Mouse (Mus musculus) frontal cortex, postnatal 36 days (tissue): ENCODE measurements around the gene Mmp23.
A peak's percentile ranks its signal among the peaks of the same experiment; 100 is the strongest.
"Not testable (repeated sequence)": the region's sequence is repeated elsewhere in the genome, so short reads cannot be mapped to it uniquely, and the experiment has no call there.

Experiments used
- DNase-seq, 2 experiments: peaks; one replicate each; pipeline ENCODE4 v3.0.0; 2022; ENCODE audit warnings: low spot score in 2 of 2

Mmp23 gene

DNA sequence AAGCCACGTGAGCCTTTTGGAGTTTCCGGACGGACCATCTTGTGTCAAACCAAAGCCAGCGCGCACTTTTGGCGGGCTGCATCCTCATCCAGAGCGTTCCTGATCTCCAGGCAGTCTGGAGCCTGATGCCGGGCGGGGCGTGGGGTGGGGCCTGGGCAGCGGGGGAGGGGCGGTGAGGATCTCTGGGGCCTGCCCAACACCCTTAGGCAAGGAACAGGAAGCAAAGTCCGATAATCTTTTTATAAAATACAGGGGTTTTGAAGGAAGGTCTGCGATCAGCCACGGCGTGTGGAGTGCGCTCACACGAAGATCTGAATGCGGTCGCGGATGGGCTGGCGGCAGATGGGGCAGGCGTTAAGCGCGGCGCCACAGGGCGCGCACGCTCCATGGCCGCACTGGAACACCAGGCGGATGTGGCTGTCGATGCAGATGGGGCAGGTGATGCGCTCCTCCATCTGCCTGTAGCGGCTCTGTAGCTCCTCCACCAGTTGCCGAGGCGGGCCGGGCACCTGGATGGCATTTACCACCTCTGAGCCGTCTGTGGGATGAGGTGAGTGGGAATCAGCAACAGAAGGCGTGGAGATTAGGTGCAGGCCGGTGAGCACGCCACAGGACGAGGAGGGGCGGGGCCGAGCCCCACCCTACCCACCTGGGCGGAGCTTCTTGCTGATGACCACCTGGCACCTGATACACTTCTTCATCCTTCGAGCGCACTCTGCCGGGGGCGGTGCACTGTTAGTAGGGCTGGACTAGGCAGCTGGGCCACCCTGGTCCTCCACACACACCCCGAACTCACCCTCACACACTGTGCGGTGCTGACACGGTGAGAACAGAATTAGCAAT, 1.5 kb upstream of the Mmp23 start:
- DNase-seq: no peak

DNA sequence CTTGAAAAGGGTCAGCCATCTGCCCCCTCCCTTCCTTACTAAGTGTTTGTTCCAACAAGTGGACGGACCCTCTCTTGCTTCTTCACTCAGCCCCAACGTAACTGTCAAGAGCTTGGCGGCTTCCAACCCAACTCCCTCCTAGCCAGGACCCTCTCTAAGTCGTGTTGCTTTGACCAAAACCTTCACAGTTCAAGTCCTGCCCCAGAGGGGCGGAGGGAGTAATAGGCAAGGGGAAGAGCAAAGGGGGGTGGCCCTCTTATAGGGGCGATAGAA, 935 bp upstream of the Mmp23 start:
- DNase-seq: no peak

DNA sequence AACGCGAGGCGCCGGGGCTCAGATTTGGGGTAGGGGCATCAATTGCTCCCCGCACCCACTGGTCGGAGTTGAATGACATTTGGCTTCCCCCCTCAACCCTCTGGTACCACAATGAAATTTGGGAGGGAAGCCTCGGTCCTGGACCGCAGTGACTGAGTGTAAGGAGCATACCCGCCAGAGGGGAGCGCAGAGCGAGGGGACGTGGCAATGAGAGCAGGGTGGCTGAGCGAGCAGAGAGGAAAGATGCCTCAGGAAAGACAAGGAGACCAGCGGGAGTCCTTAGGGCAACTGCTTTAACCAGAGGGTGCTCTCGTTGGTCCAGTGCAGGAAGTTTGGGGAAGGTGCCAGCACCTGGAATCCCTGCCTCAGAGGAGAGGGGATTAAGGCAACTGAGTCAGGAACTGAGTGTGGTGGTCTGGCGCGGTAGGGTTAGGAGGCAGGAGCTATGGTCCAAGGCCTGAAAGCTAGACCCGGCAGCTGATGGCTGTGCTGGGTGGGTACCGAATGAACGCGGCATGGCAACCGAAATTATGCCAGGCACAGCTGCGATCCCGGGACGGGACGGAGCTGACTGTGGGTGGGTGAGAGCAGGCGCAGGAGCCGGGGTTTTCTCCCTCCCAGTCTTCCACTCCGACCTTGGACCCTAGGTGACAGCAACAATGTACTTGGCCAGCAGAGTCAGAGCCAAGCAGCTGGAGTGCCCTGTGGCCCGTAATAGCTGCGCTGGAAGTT, 433 bp upstream of the Mmp23 start:
- DNase-seq: peak in 1 of 2 experiments; percentile 31

DNA sequence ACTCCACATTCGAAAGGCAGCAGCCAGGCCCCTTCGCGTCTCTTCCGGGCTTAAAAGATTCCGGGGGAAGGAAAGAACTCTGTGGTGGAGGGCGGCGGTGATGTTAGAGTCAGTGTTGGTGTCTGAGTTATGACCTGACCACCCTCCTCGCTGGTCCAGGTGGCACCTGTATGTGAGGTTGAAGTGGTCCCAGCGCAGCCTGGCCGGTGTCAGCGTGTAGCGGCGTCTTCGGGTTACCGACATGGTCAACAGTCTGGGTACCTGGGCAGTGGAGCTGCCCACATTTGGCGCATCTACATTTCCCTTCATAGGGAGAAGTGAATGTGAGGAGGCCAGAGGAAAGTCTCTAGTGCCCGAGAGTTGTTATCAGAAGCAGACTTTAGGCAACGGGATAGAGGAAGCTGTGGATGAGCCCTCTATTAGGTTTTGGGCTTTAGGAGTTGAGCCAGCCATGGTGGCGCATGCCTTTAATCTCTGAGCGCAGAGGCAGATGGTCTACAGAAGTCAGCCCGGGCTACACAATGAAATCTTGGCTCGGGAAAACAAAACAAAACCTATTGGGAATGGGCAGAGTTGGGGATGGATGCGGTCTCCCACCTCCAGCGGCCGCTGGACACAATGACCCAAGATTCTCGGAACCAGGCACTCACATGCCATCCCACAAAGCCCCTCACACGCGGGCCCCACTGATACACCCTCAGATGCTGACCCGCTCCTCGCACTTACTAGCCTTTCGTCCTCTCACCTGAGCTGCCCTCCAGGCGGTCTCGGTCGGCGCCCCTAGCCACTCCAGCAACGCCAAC, 700 bp downstream of the Mmp23 start:
- DNase-seq: no peak

DNA sequence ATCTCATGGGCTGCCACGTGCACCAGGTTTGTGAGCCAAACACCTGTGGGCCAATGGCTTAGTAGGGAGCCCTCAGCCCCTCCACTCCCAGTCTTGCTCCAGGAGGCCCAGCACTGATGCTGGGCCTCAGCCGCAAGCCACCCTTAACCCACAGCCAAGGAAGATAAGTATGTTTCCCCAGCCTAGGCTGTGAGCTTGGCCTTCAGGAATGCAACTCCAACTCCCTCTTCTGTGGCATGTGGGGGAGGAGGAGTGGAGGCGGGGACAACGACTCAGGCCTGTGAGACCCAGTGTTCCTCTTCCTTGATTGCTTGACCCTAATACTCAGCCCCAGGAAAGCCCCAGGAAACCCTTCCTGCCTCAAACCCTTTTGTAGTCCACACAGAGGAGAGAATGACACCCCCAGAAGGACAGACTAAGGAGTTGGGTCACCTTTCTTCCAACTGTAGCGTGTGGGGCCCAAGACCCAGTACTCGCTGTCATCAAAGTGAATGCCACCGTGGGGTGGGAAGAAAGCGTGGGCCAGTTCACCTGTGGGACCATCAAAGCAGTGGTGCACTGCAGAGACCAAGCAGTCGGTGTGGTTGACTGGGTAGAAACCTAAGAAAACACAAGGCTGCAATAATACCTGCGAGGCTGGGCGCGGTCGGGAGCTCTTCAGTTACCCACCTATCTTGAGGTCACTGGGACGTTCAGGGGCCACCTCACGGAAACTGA, 1.5 kb downstream of the Mmp23 start:
- DNase-seq: no peak

DNA sequence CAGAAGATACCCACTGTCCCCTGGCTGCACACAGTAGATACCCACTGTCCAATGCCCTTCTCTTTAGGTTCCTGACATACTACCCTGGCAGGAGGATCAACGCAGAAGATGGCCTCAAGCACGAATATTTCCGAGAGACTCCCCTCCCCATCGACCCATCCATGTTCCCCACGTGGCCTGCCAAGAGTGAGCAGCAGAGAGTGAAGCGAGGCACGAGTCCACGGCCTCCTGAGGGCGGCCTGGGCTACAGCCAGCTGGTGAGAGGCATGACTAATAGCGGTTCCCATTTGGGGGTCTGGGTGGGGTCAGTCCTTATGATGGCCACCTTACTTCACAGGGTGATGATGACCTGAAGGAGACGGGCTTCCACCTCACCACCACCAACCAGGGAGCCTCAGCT, 3.8 kb downstream of the Mmp23 start:
- no peak for DNase-seq

DNA sequence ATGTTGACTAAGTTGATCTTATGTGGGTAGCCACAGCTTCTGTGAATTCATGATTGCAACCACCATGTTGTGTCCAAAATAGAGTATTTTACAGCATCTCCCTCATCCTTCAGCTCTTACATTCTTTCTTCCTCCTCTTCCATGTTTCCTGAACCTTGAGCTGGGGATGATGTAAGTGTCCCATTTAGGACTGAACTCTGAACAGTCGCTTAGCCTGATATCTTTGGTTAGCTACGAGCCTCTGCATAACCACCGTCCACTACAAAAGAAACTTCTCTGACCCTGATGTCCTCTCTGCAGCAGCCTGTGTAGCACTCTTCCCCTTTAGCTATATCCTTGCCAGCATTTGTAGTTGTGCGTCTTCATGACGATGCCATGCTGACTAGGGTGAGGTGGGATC, 7.5 kb downstream of the Mmp23 start:
- no peak for DNase-seq

DNA sequence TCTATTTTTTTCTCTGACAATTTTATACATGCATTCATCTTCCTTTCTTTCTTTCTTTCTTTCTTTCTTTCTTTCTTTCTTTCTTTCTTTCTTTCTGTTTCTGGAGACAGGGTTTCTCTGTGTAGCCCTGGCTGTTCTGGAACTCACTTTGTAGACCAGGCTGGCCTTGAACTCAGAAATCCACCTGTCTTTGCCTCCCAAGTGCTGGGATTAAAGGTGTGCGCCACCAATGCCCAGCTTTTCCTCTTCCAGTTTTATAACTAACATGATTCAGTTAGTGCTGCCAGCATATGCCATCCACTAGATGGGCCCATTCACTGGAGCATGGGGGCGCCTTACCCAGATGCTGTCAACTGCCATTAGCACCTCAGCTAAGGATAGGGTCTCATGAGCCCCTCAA, 7.9 kb downstream of the Mmp23 start, which contains the start of gene Gm10563:
Gene Gm10563 (minus strand): TSS at position 101 of the 400 bp plus-strand sequence.
- DNase-seq: not testable (repeated sequence)

DNA sequence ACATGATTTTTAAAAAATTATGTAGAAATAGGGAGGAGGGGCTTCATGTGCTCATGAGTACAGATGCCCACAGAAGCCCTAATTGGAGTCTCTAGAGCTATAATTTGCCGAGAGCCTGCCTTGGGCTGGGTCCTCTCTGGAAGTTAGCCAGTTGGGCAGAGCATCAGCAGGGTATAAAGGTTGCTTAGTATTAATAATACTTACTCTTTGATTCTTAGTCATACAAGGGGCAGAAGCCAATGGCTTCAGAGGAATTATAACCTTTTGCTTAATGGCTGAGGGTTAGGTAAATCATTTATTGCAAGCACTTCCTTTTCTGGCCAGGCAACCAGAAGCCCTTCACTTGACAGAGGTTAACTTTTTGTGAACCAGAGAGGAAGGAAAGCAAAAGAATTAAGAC, 9.7 kb downstream of the Mmp23 start:
- DNase-seq: no peak

DNA sequence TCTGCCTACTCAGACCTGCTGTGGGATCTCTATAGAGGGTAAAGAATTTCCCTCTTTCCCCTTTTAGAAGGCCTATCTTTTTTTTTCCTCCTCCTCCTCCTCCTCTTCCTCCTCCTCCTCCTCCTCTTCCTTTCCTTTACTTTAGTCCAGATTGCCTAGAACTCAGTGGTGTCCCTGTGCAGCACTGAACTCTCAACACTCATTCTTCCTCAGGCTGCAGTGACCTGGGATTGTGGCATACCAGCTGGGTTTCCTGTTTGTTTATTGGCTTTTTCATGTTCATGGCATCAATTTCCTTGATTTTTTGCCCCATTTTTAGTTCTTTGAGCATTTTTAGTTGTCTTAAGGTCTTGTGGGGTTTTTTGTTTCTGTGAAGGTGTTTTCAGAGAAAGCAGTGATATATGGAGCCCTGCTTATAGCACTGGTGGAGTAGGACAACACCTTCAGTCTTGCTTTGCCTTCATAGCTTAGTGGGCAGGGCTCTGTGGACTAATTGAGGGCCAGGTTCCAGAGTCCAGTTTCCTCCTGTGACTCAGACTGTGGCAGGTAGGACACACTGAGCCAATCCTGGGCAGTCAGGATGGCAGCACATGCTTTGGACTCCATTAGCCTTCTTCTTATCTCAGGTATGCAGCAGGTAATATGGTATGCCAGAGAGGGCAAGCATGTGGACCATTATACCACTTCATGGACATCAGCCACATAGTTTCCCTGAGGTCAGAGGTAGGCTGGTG, 17.3 kb downstream of the Mmp23 start:
- DNase-seq: no peak

DNA sequence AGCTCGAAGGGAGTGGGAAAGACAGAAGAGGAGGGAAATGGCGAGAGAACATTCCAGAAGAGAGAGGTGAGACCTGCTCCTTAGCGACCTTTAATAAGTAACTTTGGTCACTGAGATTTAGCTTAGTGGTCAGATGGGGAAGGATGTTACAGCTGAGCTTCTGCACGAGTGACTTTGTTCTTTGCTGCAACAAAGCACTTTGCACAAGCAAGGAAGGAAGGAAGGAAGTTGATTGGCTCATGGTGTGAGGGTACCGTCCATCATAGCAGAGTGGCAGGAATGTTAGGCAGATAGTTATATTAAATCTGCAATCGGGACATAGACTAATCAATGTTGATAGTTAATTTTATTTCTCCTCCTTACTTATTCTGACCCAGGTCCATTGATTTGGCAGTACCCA, 22.9 kb downstream of the Mmp23 start:
- no peak for DNase-seq

DNA sequence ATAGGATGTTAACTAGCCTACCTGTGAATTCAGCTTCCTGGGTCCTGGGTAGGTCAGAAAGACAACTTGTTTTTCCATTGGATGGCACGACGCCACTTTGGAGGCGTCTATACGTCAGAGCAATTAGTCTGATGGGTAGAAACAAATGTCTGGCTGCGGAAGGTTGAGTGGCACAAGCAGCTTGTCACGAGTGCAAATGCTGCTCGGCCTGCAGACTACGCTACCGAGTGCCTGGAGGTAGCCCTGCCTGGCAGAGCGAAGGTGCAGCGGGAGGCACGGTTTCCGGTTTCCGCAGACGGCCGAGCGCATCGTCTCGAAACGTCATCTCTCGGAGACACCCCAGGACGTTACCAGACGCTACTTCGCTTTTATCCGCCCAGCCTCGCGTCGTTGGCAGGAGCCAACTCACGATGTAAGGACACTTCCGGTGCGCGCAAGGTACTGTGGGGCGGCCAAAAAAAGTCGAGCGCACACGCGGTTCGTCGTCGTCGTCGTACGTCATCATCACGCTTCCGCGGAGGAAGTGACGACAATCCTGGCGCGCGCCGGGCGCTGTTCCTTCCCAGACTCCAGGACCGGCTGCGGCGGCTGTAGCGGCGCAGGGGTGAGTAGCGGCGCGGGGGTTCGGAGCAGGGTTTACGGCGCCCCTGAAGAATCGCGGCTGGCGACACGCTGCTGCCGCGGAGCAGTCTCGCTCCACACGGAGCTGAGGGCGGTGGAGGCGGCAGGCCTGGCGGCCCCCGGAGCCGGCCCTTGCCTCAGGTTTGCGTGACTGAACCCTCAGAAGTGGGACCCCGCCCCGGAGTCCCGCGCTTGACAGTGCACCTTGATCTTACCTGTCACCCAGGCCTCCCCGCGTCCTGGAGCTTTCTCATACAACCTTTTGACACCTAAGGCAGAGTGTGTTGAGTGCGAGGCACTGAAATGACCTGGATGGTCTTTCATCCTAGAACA, 28.6 kb downstream of the Mmp23 start, which contains the start of gene Cdk11b:
Gene Cdk11b (plus strand): TSS at position 517 of the 954 bp plus-strand sequence.
- DNase-seq: peak; percentile 95 to 98

DNA sequence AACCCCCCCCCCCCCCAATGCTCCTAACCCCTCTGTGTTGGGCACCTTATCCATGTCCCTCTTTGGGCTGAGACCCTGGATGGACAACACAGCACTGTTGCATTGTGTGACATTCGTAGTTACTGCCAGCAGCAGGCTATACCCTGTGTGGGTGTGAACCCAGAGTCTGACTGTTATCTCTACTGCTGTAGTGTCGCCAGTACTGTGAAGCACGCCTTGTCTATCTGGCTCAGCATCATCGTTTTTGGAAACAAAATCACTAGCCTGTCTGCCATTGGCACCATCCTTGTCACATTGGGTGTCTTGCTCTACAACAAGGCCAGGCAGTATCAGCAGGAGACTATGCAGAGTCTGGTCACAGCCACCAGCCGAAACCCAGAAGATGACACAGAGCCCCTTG, 34.9 kb downstream of the Mmp23 start:
- no peak for DNase-seq

DNA sequence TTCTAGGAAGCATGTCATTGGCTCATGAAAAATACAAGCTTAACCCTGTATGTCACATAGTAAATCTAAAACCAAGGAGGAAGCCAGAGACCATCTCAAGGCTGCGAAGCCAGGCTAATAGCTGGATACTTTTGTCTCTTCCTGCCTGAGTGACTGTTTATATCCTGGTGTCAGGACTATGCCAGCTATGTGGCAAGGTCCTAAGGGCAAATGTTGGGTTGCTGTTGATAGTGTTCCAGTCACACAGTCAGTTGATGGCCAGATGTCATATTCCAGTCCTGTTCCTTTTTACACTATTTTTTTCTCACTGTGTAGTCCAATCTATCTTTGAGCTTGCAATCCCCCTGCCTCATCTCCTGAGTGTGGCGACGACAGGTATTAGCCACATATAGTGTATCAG, 39.9 kb downstream of the Mmp23 start:
- no peak for DNase-seq

DNA sequence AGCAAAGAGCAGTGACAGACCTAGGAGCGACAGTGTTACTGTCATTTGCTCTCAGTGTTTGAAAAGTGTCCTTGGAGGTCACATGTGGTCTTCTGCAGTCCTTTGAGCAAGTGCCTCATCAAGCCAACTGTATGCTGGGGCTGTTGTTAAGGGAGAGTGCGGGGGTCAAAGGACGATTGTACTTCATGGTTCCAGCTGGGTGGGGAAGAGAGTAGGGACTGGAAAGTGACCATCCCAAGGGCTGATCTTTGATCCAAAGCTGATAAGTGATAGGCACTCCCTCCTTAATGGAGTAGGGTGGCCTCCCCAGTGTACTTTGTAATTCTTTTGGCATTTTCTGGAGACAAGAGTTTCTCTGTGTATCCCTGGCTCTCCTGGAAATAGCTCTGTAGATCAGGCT, 41.3 kb downstream of the Mmp23 start:
- no peak for DNase-seq

DNA sequence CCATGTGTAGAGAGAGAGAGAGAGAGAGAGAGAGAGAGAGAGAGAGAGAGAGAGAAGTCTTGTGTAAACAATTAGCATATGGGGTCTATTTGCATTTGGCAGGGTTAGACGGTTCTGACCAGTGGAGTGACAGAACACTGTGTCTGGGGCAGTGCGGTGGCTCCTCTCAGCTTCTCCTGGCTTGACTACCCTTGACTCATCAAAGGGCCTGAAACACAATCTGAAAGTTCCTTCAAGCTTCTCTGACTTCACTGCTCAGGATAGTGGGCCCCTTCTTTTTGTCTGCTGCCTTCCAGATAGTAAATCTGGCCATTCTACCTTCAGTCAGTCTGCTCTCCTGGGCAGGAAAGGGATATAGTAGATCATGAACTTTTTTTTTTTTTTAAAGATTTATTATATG, 46.4 kb downstream of the Mmp23 start:
- no peak for DNase-seq

DNA sequence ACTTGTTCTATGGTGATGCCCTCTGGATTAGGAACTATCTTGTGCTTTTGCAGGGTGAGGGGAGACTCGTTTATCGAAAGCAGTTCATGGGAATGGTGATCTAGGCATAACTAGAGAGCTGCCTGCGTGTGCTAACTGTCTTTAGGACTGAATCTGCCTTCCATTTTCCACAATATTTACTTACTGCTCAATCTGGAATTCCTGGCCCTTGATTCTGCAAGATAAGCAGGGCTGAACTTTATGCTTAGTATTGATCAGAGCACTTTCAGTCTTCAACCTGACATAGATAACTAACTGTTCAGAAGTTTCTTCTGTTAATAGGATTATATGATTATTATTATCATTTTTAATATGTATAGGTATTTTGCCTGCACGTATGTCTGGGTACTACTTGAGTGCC, 48.1 kb downstream of the Mmp23 start:
- DNase-seq: no peak

DNA sequence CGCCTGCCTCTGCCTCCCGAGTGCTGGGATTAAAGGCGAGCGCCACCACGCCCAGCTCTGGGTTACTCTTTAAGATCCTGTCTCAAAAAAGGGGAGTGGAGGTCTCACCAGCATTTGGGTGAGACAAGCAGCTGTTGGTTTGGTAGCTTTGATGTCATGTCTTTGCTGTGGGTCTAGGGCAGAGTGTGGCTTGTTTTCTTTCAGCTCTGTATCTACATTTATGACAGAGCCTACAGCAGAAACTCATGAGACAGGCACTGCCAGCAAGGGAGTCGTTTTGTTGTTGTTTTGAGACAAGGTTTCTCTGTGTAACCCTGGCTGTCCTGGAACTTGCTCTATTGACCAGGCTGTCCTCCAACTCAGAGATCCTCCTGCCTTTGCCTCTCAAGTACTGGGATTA, 49.4 kb downstream of the Mmp23 start:
- DNase-seq: no peak

DNA sequence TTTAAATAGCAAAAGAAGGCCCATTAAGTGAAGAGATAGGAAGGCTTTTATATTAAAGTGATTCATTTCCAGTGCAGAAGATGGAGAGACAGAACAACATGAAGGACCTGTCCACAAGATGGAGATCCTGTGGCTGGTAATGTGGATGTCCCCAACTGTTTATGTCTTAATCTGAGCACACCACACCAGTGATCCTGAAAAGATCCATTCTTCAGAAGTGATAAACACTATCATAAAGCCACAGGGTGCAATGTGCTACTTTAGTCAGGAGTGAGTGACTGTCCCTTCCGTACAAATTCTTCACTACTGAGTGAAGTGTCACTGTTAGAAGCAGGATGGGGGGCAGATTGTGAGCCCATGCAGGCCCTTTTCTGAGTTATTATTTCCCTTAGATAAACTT, 50.4 kb downstream of the Mmp23 start:
- no peak for DNase-seq

DNA sequence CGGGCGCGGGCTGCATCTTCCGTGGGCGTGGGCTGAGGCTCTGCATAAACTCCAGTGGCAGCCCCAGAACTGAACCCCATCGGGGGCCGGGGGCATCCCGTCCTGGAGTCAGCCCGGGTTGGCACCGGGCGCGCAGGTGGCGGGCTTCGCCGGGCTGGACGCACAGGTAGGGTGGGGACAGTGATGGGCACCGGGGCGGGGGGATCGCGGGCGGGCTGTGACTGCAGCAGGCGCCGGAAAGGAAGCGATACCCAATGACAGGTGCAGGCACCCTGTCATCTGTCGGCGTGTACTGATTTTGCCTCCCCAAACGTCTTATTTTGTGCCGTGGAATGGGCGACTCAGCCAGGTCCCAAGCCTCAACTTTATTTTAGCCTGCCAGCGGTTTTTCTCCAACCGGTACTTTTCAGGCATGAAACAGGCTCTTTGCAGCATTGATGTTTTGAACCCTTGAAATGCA, 51.2 kb downstream of the Mmp23 start:
- DNase-seq: no peak
